Comparison of ENCODE assay signal across 25 mouse cellular contexts in the genomic region with DNA sequence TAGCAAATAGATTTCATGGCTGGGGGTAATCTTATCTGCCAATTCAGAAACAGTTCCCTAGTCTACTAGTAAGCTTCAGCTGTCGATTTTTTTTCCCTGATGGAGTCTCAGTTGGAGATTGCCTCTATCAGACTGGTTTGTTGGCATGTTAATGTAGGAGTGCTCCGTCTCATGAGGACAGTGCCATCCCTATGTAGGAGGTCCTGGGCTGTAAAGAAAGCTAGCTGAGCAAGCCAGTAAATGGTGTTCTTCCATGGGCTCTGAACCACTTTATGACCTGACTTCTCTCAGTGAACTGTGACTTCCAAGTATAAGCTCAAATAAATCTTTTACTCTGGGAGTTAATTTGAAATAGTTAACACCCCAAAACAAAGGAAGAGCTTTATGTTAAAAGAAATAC.
"Had no signal": no experiment of that assay in that cellular context is flagged by ENCODE, and none has a peak within 500 bp of the region (broad histone marks: within the 10 kb centered on the region; RNA-seq: fewer than 3 reads in every experiment).

No protein-coding gene starts in this region.

- H3K9me3 ChIP-seq: forebrain, embryonic 15.5 days; heart, embryonic 13.5 days; heart, embryonic 15.5 days; hindbrain, embryonic 13.5 days; hindbrain, embryonic 15.5 days; limb, embryonic 10.5 days; limb, embryonic 12.5 days; liver, embryonic 13.5 days; liver, embryonic 15.5 days had no signal

- H3K9ac ChIP-seq: forebrain, embryonic 15.5 days; forebrain, postnatal 0 days; heart, embryonic 13.5 days; heart, embryonic 15.5 days; hindbrain, embryonic 13.5 days; hindbrain, embryonic 15.5 days; limb, embryonic 12.5 days; liver, embryonic 13.5 days; liver, embryonic 15.5 days; liver, postnatal 0 days had no signal

- H3K27ac ChIP-seq: forebrain, embryonic 15.5 days; heart, adult 2 months; heart, embryonic 13.5 days; heart, embryonic 15.5 days; hindbrain, embryonic 13.5 days; hindbrain, embryonic 15.5 days; hindbrain, postnatal 0 days; layer of hippocampus, adult 2 months; left cerebral cortex, adult 2 months; limb, embryonic 10.5 days; limb, embryonic 12.5 days; liver, embryonic 13.5 days; liver, embryonic 15.5 days had no signal

- ATAC-seq: forebrain, embryonic 15.5 days; forebrain, postnatal 0 days; hindbrain, postnatal 0 days; intestine, postnatal 0 days; liver, postnatal 0 days had no signal

- H3K4me3 ChIP-seq: forebrain, embryonic 15.5 days; heart, adult 2 months; heart, embryonic 13.5 days; heart, embryonic 15.5 days; hindbrain, embryonic 13.5 days; hindbrain, embryonic 15.5 days; layer of hippocampus, adult 2 months; left cerebral cortex, adult 2 months; limb, embryonic 10.5 days; limb, embryonic 12.5 days; liver, embryonic 13.5 days; liver, embryonic 15.5 days had no signal

- DNase-seq: forebrain, postnatal 0 days; gastrocnemius, postnatal 14 days; gastrocnemius, postnatal 36 days; heart, adult 11 months; heart, adult 2 months; heart, postnatal 14 days; heart, postnatal 36 days; kidney, adult 18-20 months; kidney, postnatal 4 days; liver; liver, embryonic 13.5 days; liver, postnatal 0 days had no signal

- H3K4me2 ChIP-seq: forebrain, embryonic 15.5 days; heart, embryonic 11.5 days; heart, embryonic 13.5 days; heart, embryonic 15.5 days; hindbrain, embryonic 13.5 days; hindbrain, embryonic 15.5 days; limb, embryonic 12.5 days; liver, embryonic 13.5 days; liver, embryonic 15.5 days had no signal

- H3K36me3 ChIP-seq: forebrain, embryonic 15.5 days; heart, embryonic 15.5 days; hindbrain, embryonic 13.5 days; hindbrain, embryonic 15.5 days; limb, embryonic 10.5 days; limb, embryonic 12.5 days; liver, embryonic 13.5 days; liver, embryonic 15.5 days had no signal

- H3K27me3 ChIP-seq: forebrain, embryonic 15.5 days; heart, embryonic 13.5 days; heart, embryonic 15.5 days; hindbrain, embryonic 13.5 days; hindbrain, embryonic 15.5 days; limb, embryonic 12.5 days; liver, embryonic 13.5 days; liver, embryonic 15.5 days had no signal

- H3K4me1 ChIP-seq: forebrain, embryonic 15.5 days; heart, embryonic 15.5 days; hindbrain, embryonic 15.5 days; limb, embryonic 12.5 days; liver, embryonic 13.5 days; liver, embryonic 15.5 days had no signal
